Mouse (Mus musculus): ENCODE results near the gene Pik3c2g.

The Pik3c2g gene

GRCm38 (mm10) chr6:139839907-139840306, 252.9 kb downstream of the Pik3c2g start:
- Histone ChIP-seq H3K4me3 (replicated peaks; ENCODE audit: low read length) (no peak overlapping the region), H3K27me3 (ENCODE audit: insufficient read depth, low read length) (no peaks in the 10 kb centered on the region), H3K36me3 (ENCODE audit: insufficient read depth, low read length) (no peaks in the 10 kb centered on the region), H3K9me3 (ENCODE audit: low read length) (no peaks in the 10 kb centered on the region), H3K4me1 (replicated peaks; ENCODE audit: low read depth, low read length) (no peaks in the 10 kb centered on the region)
- TF ChIP-seq NANOG (IDR thresholded peaks at IDR 0.05; ENCODE audit: borderline replicate concordance, low read length) (no peak), POU5F1 (IDR thresholded peaks at IDR 0.05; ENCODE audit: borderline replicate concordance, low read length) (no peak)

GRCm38 (mm10) chr6:139841272-139841671, 254.3 kb downstream of the Pik3c2g start:
- H3K9me3 ChIP-seq (ENCODE audit: low read length): no peaks in the 10 kb centered on the region
- TF ChIP-seq NANOG (IDR thresholded peaks at IDR 0.05; ENCODE audit: borderline replicate concordance, low read length): no peak
- H3K36me3 ChIP-seq (ENCODE audit: insufficient read depth, low read length): no peaks in the 10 kb centered on the region
- H3K4me1 ChIP-seq (replicated peaks; ENCODE audit: low read depth, low read length): no peaks in the 10 kb centered on the region
- no peak overlapping the region for H3K4me3 ChIP-seq (replicated peaks; ENCODE audit: low read length)
- no peaks in the 10 kb centered on the region for H3K27me3 ChIP-seq (ENCODE audit: insufficient read depth, low read length)

GRCm38 (mm10) chr6:139842626-139843025, 255.6 kb downstream of the Pik3c2g start:
- TF ChIP-seq NANOG (IDR thresholded peaks at IDR 0.05; ENCODE audit: borderline replicate concordance, low read length) (no peak), CTCF (conservative IDR thresholded peaks at IDR 0.05; ENCODE audit: low read length) (no peak), POU5F1 (IDR thresholded peaks at IDR 0.05; ENCODE audit: borderline replicate concordance, low read length) (no peak)
- no peaks in the 10 kb centered on the region for H3K9me3 ChIP-seq (ENCODE audit: low read length)
- H3K36me3 ChIP-seq (ENCODE audit: insufficient read depth, low read length): no peaks in the 10 kb centered on the region
- H3K4me3 ChIP-seq (replicated peaks; ENCODE audit: low read length): no peak overlapping the region
- H3K27me3 ChIP-seq (ENCODE audit: insufficient read depth, low read length): no peaks in the 10 kb centered on the region
- H3K4me1 ChIP-seq (replicated peaks; ENCODE audit: low read depth, low read length): no peaks in the 10 kb centered on the region

- no peaks in the 10 kb centered on the region for H3K36me3 ChIP-seq (ENCODE audit: insufficient read depth, low read length)
- H3K4me3 ChIP-seq (replicated peaks; ENCODE audit: low read length): no peak overlapping the region
- TF ChIP-seq NANOG (IDR thresholded peaks at IDR 0.05; ENCODE audit: borderline replicate concordance, low read length) (no peak), CTCF (conservative IDR thresholded peaks at IDR 0.05; ENCODE audit: low read length) (no peak), POU5F1 (IDR thresholded peaks at IDR 0.05; ENCODE audit: borderline replicate concordance, low read length) (no peak)
- no peaks in the 10 kb centered on the region for H3K9me3 ChIP-seq (ENCODE audit: low read length)
- H3K27me3 ChIP-seq (ENCODE audit: insufficient read depth, low read length): no peaks in the 10 kb centered on the region
- no peaks in the 10 kb centered on the region for H3K4me1 ChIP-seq (replicated peaks; ENCODE audit: low read depth, low read length)
Measured at GRCm38 (mm10) chr6:139843531-139843930, 256.5 kb downstream of the Pik3c2g start.

- no peak overlapping the region for H3K4me3 ChIP-seq (replicated peaks; ENCODE audit: low read length)
- H3K9me3 ChIP-seq (ENCODE audit: low read length): no peaks in the 10 kb centered on the region
- H3K27me3 ChIP-seq (ENCODE audit: insufficient read depth, low read length): no peaks in the 10 kb centered on the region
- no peaks in the 10 kb centered on the region for H3K4me1 ChIP-seq (replicated peaks; ENCODE audit: low read depth, low read length)
- no peaks in the 10 kb centered on the region for H3K36me3 ChIP-seq (ENCODE audit: insufficient read depth, low read length)
- no peak for TF ChIP-seq POU5F1 (IDR thresholded peaks at IDR 0.05; ENCODE audit: borderline replicate concordance, low read length)
- no peak for TF ChIP-seq NANOG (IDR thresholded peaks at IDR 0.05; ENCODE audit: borderline replicate concordance, low read length)
- TF ChIP-seq CTCF (conservative IDR thresholded peaks at IDR 0.05; ENCODE audit: low read length): no peak
Measured at GRCm38 (mm10) chr6:139846889-139847544, 260.0 kb downstream of the Pik3c2g start.

GRCm38 (mm10) chr6:139849931-139850330, 262.9 kb downstream of the Pik3c2g start:
- Histone ChIP-seq H3K36me3 (ENCODE audit: insufficient read depth, low read length) (no peaks in the 10 kb centered on the region), H3K27me3 (ENCODE audit: insufficient read depth, low read length) (no peaks in the 10 kb centered on the region), H3K4me3 (replicated peaks; ENCODE audit: low read length) (no peak overlapping the region), H3K4me1 (replicated peaks; ENCODE audit: low read depth, low read length) (no peaks in the 10 kb centered on the region), H3K9me3 (ENCODE audit: low read length) (no peaks in the 10 kb centered on the region)
- no peak for TF ChIP-seq POU5F1 (IDR thresholded peaks at IDR 0.05; ENCODE audit: borderline replicate concordance, low read length)
- no peak for TF ChIP-seq NANOG (IDR thresholded peaks at IDR 0.05; ENCODE audit: borderline replicate concordance, low read length)
- TF ChIP-seq CTCF (conservative IDR thresholded peaks at IDR 0.05; ENCODE audit: low read length): no peak

GRCm38 (mm10) chr6:139851705-139852603, 264.9 kb downstream of the Pik3c2g start:
- H3K27me3 ChIP-seq (ENCODE audit: insufficient read depth, low read length): no peaks in the 10 kb centered on the region
- no peaks in the 10 kb centered on the region for H3K36me3 ChIP-seq (ENCODE audit: insufficient read depth, low read length)
- TF ChIP-seq CTCF (conservative IDR thresholded peaks at IDR 0.05; ENCODE audit: low read length) (no peak), NANOG (IDR thresholded peaks at IDR 0.05; ENCODE audit: borderline replicate concordance, low read length) (no peak), POU5F1 (IDR thresholded peaks at IDR 0.05; ENCODE audit: borderline replicate concordance, low read length) (no peak)
- H3K9me3 ChIP-seq (ENCODE audit: low read length): no peaks in the 10 kb centered on the region
- H3K4me1 ChIP-seq (replicated peaks; ENCODE audit: low read depth, low read length): no peaks in the 10 kb centered on the region
- no peak overlapping the region for H3K4me3 ChIP-seq (replicated peaks; ENCODE audit: low read length)

- H3K36me3 ChIP-seq (ENCODE audit: insufficient read depth, low read length): no peaks in the 10 kb centered on the region
- no peaks in the 10 kb centered on the region for H3K27me3 ChIP-seq (ENCODE audit: insufficient read depth, low read length)
- no peak overlapping the region for H3K4me3 ChIP-seq (replicated peaks; ENCODE audit: low read length)
- H3K9me3 ChIP-seq (ENCODE audit: low read length): no peaks in the 10 kb centered on the region
- no peaks in the 10 kb centered on the region for H3K4me1 ChIP-seq (replicated peaks; ENCODE audit: low read depth, low read length)
- no peak for TF ChIP-seq POU5F1 (IDR thresholded peaks at IDR 0.05; ENCODE audit: borderline replicate concordance, low read length)
- TF ChIP-seq NANOG (IDR thresholded peaks at IDR 0.05; ENCODE audit: borderline replicate concordance, low read length): no peak
- no peak for TF ChIP-seq CTCF (conservative IDR thresholded peaks at IDR 0.05; ENCODE audit: low read length)
Measured at GRCm38 (mm10) chr6:139852836-139853235, 265.8 kb downstream of the Pik3c2g start.

All from E14TG2a.4 (cell line).